Mouse (Mus musculus) gastrocnemius, adult 2 months (tissue): ENCODE measurements at regions not wholly inside any gene's neighbourhood (a gene's known extent, or its start where the extent isn't known, plus 50 kb on each side); places are given as distances from the start of the nearest gene placed in this dataset.

ENCODE experiments used
- DNase-seq: peaks from one replicate; pipeline ENCODE4 v3.0.0; 2022
- H3K27ac ChIP-seq: fragments of 200-600 bp; 2 replicates; pipeline ENCODE4 v1.8.1; 2022; ENCODE audit warnings: mild to moderate bottlenecking
- H3K4me3 ChIP-seq: fragments of 200-600 bp; 2 replicates; pipeline ENCODE4 v1.8.1; 2022; ENCODE audit warnings: mild to moderate bottlenecking, moderate library complexity
- CTCF ChIP-seq: fragments of 200-600 bp; IDR thresholded peaks from 2 replicates; pipeline ENCODE4 v1.8.1; 2022; ENCODE audit warnings: antibody characterized with exemption, mild to moderate bottlenecking, moderate library complexity
- intact Hi-C: fragments of 180-260 bp; cut with DNase I; formaldehyde crosslinking; loops from one replicate; pipeline ENCODE4 v1.15.1; 2025

DNA sequence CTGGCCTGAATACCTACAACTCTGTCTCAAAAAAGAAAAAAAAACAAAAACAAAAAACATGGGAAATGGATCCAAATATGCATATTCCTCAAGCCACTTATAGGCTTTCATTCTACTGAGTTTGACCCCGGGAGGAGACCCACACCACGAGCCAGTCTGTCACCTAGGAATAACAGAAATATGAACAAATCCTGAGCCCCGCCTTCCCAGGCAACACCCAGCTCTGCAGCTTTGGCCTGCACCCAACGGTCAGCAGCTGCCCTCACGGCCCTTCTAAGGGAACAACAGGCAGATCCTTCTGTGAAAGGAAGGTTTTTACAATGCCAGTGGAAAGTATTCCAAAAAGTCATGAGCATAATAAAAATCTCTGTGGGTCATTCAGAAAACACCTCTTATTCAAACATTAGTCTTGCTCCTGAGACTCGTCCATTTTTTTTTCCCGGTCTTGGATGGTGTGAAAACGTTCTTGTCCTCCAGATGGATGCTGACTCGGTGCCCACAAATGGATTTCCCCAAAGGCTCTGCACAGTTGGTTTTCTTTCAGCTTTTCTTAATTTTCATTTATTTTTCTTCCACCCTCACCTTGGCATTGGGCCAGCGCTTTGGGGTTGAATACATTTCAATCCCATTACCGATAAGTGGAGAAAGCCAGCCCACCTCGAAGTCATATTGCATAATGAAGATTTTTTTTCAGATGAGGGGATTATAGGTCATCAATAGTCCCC is 130.6 kb upstream of the Ptprt start:
- TF ChIP-seq CTCF: no peak
- Histone ChIP-seq H3K27ac (0 out of 2 replicates have a peak overlapping the region, but pooled peaks have one; percentile 12), H3K4me3 (no peak overlapping the region)
- intact Hi-C loops: no loop called here
- peak; percentile 72 for DNase-seq

DNA sequence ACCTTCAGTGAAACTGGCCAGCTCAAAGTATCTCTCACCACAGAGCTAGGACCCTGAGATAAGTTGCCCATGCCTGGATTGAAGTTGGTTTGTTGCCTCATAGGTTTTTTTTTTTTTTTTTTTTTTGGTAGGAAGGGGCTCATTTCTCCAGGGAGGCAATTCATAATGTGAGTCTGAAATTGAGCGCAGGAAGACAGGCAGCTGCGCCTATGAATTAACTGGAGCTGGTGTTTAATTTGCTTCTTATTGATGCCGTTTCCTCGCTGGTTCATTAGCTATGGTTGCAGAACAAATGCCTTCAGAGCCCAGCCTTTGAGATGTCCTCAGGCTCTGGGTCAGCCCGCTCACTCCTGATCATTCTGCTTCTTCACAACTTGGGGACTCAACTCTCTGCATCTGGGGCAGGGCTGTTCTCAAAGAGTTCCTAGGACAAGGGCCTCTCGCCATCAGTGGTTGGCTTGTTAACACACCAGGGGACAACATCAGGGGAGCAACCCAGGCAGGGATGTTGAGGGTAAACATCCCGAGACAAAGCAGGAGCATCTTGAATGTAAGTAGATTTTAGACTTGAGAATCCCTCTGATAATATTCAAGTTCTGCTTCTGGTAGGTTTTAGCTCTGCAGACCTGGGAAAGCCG is 123.3 kb upstream of the Ptprt start:
- no peak overlapping the region for H3K4me3 ChIP-seq
- DNase-seq: no peak
- intact Hi-C loops: no loop called here
- TF ChIP-seq CTCF: no peak
- no peak overlapping the region for H3K27ac ChIP-seq

DNA sequence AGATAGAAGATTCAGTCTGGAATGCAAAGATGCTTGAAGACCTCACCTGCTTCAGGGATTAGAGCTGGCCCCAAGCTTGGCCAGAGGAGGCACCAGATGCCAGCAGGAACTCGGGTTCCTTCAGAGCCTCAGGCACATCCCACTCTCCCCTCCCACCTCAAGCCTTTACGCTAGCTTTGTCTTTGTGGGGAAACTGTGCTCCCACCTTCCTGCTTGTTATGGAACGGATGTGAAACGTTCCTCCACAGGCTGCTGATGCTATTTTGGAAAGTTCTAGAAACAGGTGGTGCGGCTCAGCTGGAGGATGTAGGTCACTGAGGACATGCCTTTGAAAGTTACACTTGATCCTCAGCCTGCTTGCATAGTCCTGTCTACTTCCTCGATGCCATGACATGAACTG is 120.7 kb upstream of the Ptprt start:
- Histone ChIP-seq H3K27ac (no peak overlapping the region), H3K4me3 (no peak overlapping the region)
- no peak for TF ChIP-seq CTCF
- no peak for DNase-seq
- intact Hi-C loops: no loop called here

DNA sequence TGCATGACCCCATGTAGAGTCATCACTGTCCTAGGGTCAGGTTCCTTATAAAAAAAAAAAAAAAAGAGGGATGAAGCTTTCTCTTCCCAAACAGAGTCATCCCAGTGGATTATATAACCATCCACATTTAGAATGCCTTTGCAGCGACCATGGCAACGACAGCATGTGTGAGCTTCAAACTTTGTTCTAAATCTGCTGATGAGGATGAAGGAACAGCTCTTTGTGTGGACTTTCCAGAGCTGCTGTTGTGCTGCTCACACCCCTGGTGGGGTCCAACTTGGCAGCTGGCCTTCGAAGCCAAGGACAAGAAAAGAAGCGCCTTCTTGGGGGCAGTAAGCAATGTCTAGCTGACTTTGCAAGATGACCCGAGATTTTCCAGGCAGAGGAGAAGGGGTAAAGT is 115.6 kb upstream of the Ptprt start:
- no peak for TF ChIP-seq CTCF
- no peak for DNase-seq
- no peak overlapping the region for H3K27ac ChIP-seq
- intact Hi-C loops: no loop called here
- H3K4me3 ChIP-seq: no peak overlapping the region

DNA sequence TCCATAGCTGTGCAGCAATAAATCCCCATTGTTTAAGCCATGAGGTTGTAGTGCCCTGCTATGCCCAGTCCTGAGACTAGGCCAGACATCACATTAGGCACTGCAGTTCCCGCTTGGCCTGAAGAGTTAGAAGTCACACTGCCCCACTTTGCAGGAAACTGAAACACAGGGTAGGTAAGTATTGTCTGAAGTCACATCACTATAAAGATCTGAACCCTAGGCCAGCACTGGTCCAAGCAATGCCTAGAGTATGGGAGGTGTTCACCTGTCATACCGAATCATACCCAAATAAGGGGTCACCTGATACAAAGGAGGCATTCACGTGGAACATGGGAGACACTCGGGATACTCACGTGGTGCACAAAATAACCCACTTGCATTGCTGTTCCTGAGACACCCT is 111.6 kb upstream of the Ptprt start:
- no peak for DNase-seq
- intact Hi-C loops: no loop called here

DNA sequence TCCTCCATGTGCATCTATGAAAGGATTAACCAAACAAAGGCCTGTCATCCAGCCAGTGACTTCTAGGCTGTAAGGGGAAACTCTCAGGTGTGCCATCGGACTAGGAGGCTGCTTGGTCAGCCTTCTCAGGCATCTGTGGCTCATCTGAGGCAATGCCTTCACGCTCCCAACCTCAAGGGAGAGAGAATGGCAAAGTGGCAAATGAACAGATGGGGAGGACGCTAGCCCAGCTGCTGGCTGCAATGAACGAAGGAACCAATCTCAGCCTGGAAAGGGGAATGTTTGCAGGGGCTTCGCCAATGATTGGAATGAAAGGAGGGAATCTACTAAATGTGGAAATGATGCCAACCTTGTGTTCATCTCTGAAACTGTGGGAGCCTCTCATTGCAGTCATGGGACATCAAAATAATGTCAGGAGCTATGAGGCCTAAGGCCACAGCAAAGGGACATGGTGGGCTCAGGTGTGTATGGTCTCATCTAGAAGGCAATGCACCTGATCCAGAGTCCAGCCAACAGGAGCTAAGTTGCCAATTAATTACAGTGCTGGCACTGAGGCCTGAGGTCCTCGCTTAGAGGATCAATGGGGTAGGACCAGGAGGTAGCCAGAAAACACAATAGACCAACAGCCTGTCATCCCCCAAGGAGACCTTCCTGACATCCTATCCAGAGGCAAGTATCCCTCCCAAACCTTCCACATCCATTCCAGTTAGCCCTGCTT is 108.9 kb upstream of the Ptprt start:
- TF ChIP-seq CTCF: no peak
- intact Hi-C loops: no loop called here
- no peak overlapping the region for H3K4me3 ChIP-seq
- no peak for DNase-seq
- H3K27ac ChIP-seq: no peak overlapping the region

More for the DNA sequence above, 111.6 kb upstream of the Ptprt start:
- Histone ChIP-seq H3K4me3 (no peak overlapping the region), H3K27ac (no peak overlapping the region)
- no peak for TF ChIP-seq CTCF

DNA sequence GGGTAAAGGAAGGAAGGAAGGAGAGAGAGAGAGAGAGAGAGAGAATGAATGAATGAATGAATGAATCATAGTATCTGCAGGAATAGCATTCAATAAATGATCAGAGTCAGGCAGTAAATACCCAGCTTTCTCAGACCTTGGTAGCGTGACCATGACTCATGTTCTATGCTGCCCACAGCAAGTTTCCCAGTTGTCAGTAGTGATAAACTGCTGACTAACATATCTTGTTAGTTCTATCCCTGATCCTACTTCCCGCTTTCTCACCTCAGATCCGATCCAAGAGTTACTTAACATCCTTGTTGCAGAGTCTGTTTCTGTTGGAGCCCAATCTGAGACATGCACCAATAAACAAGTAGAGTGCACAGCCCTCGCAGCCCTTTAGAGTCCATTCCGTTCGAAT is 103.1 kb upstream of the Ptprt start:
- intact Hi-C loops: no loop called here
- Histone ChIP-seq H3K4me3 (no peak overlapping the region), H3K27ac (no peak overlapping the region)
- TF ChIP-seq CTCF: no peak
- no peak for DNase-seq

DNA sequence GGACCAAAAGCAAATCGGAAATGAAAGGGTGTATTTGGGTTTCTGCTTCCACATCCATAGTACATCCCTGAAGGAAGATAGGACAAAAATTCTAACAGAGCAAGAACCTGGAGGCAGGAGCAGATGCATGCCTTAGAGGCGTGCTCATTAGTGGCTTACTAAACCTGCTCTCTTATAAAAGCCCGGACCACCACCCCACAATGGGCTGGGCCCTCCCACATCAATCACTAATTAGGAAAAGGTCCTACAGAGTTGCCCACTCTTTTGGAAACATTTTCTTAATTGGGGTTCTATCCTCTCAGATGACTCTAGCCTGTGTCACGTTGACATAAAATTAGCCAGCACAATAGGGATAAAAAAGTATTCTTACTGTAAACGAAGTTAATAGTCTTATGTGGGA is 79.6 kb upstream of the Ptprt start:
- no peak overlapping the region for H3K4me3 ChIP-seq
- no peak for DNase-seq
- no peak for TF ChIP-seq CTCF
- H3K27ac ChIP-seq: no peak overlapping the region
- intact Hi-C loops: no loop called here

DNA sequence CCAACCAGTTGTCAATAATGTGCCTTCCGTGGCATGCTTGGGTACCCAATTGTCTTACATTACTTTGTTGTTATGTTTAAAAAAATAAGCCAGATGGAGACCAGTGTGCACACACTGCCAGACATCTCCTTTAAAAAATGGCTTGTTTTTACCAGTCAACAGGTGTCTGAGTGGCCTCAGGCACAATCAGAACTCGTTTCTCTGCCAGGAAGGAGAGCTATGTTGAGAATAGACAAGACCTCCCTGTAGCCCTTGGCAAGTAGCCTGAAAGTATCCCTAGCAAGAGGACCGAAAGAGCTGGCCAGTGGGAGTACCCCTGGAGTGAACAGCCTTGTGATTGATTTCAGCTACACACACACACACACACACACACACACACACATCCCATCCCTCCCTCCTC is 74.8 kb upstream of the Ptprt start:
- intact Hi-C loops: no loop called here
- TF ChIP-seq CTCF: no peak
- DNase-seq: no peak

DNA sequence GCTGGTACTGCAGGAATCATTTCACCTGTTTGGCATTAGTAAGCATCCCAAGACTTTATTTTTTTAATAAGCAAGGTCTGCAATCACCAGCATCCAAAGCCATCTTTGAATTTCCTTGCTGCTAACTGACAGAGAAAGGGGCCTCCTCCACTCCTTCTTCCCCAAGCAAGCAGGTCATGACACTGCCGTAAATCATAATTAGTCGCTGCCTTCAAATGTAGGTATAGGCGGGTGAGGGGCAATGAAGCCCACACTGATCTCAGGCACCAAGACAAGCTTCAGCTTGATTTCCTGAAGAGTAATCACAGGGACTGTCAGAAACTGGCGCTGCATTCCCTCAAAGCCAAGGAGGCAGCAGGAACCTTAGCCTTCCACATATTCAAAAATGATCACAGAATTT is 73.3 kb upstream of the Ptprt start:
- intact Hi-C loops: no loop called here
- H3K4me3 ChIP-seq: no peak overlapping the region
- TF ChIP-seq CTCF: no peak

More for the DNA sequence above, 74.8 kb upstream of the Ptprt start:
- Histone ChIP-seq H3K27ac (no peak overlapping the region), H3K4me3 (no peak overlapping the region)

DNA sequence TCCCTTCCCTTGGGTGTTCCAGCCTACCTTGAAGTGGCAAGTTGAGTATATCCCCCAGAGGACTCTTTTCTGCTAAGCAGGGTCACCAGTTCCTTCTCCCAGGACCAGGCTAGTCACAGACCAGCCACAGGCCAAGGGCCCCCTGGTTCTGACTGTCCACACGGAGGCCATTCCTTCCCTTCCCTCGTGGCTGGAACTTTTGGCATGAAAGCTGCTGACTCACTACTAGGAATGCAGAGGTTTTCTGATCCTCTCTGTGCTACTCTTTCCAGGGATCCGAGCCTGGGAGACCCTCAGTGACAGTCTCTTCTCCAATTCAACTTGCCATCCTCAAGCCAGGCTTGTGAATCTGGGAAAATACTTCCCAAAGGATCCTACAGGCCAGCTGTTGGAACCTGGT is 59.1 kb upstream of the Ptprt start:
- no peak for DNase-seq
- Histone ChIP-seq H3K27ac (no peak overlapping the region), H3K4me3 (no peak overlapping the region)
- intact Hi-C loops: no loop called here
- no peak for TF ChIP-seq CTCF

More for the DNA sequence above, 73.3 kb upstream of the Ptprt start:
- H3K27ac ChIP-seq: no peak overlapping the region
- DNase-seq: no peak

DNA sequence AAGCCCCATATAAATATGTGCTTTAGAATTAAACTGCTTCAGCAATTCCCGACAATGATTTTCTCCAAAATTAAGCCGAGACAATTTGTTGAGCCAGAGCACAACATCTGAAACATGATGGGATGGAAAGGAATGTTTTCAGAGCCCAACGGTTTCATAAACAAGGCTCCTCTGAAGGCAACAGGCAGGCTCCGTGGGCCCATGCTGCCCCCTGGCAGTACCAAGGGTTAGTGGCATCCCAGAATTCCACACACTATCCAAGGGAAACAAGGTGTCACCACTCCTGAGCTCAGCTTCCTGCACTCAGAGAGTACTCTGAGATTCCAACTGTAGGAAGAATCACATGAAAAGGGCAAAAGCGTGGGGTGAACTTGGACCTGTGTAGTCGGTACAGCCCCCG is 57.5 kb upstream of the Ptprt start:
- intact Hi-C loops: no loop called here
- DNase-seq: no peak
- H3K4me3 ChIP-seq: no peak overlapping the region
- TF ChIP-seq CTCF: no peak; the same call in 1 of the 2 replicates
- H3K27ac ChIP-seq: no peak overlapping the region

DNA sequence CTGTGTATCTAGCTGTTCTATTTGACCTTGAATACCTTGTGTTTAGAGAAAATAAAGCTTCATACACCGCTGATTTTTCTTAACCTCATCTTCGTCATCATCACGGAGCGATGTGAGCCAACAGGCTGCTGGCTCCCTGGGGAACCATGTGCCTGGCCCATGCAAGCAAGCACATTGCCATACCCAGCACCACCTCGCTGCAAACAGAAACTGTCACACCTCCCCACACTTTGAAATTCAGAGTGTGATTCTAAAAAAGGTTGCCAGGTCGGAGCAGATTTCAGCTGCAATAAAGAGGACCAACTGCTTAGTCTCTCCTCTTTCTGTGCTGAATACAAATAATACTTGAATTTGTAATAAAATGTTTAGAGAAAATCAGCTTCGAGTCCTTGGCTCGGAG is 54.0 kb upstream of the Ptprt start:
- DNase-seq: no peak
- Histone ChIP-seq H3K27ac (no peak overlapping the region), H3K4me3 (no peak overlapping the region)
- no peak for TF ChIP-seq CTCF
- intact Hi-C loops: no loop called here
